Mouse (Mus musculus) 416B (cell line): ENCODE measurements around the gene Clmp.
"Not testable (repeated sequence)": the region's sequence is repeated elsewhere in the genome, so short reads cannot be mapped to it uniquely, and the experiment has no call there.

Source experiments
- DNase-seq: peaks from one replicate; pipeline ENCODE4 v3.0.0; 2011; ENCODE audit warnings: low read depth

Clmp gene

GRCm38 (mm10) chr9:40776459-40777248 is 90.9 kb downstream of the Clmp start:
- DNase-seq = peak; percentile 98

- DNase-seq = no peak
Observed at GRCm38 (mm10) chr9:40780111-40780510, 94.3 kb downstream of the Clmp start.

GRCm38 (mm10) chr9:40780892-40781725 is 95.3 kb downstream of the Clmp start:
- peak; percentile 51 for DNase-seq

GRCm38 (mm10) chr9:40781726-40782581 is 96.2 kb downstream of the Clmp start:
- no peak for DNase-seq

- peak; percentile 89 for DNase-seq
Observed at GRCm38 (mm10) chr9:40783641-40784373, 98.0 kb downstream of the Clmp start.

- no peak for DNase-seq
Observed at GRCm38 (mm10) chr9:40784374-40784967, 98.7 kb downstream of the Clmp start.

GRCm38 (mm10) chr9:40785452-40785851 is 99.7 kb downstream of the Clmp start:
- DNase-seq = no peak

- DNase-seq = not testable (repeated sequence)
Observed at GRCm38 (mm10) chr9:40786820-40787219, 101.1 kb downstream of the Clmp start.

- peak; percentile 33 for DNase-seq
Observed at GRCm38 (mm10) chr9:40791864-40792633, 106.3 kb downstream of the Clmp start.

GRCm38 (mm10) chr9:40793581-40793980 is 107.8 kb downstream of the Clmp start:
- no peak for DNase-seq

GRCm38 (mm10) chr9:40794251-40794650 is 108.5 kb downstream of the Clmp start:
- no peak for DNase-seq

- DNase-seq = no peak
Observed at GRCm38 (mm10) chr9:40794926-40795325, 109.2 kb downstream of the Clmp start.

GRCm38 (mm10) chr9:40795562-40795961 is 109.8 kb downstream of the Clmp start:
- DNase-seq = no peak

- DNase-seq = no peak
Observed at GRCm38 (mm10) chr9:40796054-40796453, 110.3 kb downstream of the Clmp start.

GRCm38 (mm10) chr9:40798247-40798960 is 112.6 kb downstream of the Clmp start:
- DNase-seq = no peak

GRCm38 (mm10) chr9:40799112-40799511 is 113.3 kb downstream of the Clmp start:
- DNase-seq = no peak

GRCm38 (mm10) chr9:40799837-40800501 is 114.2 kb downstream of the Clmp start:
- peak; percentile 95 for DNase-seq

GRCm38 (mm10) chr9:40800675-40801612 is 115.2 kb downstream of the Clmp start, which contains the start of gene Hspa8:
TSS of gene Hspa8 (plus strand) at chr9:40800984.
- peak; percentile 100 for DNase-seq
